Mouse (Mus musculus) MEL (cell line): ENCODE data around the gene Synpo2. TPM values are rescaled to one million over a fixed set of nuclear protein-coding genes. Genes with fewer than 3 reads are reported as not detected.

Experiments
- DNase-seq: peaks from one replicate; pipeline ENCODE4 v3.0.0; 2011; ENCODE audit warnings: low read depth, low spot score
- H3K27ac ChIP-seq: 2 replicates; pipeline ENCODE4 v1.5.1; 2012; ENCODE audit warnings: low read depth, mild to moderate bottlenecking, control low read depth, low read length, moderate library complexity; ENCODE audit not compliant: control insufficient read depth
- H3K27me3 ChIP-seq, 2 experiments: fragments of 150-350 bp in 1 of 2; sonication (generic) in 1 of 2; 2 replicates each; pipeline ENCODE4 v1.6.1; 2012; ENCODE audit warnings: low read length in 2 of 2, mild to moderate bottlenecking in 2 of 2, improper control_type of control experiment in 1 of 2, moderate library complexity in 1 of 2; ENCODE audit not compliant: insufficient read depth in 2 of 2, control insufficient read depth in 1 of 2
- H3K36me3 ChIP-seq, 2 experiments: 2 replicates each; pipeline ENCODE4 v1.6.1; 2012 to 2014; ENCODE audit warnings: low read length in 2 of 2, improper control_type of control experiment in 1 of 2, inconsistent platforms in 1 of 2, mild to moderate bottlenecking in 1 of 2; ENCODE audit not compliant: insufficient read depth in 2 of 2, control insufficient read depth in 1 of 2
- H3K4me1 ChIP-seq, 2 experiments: fragments of 150-350 bp in 1 of 2; sonication (generic) in 1 of 2; 2 replicates each; pipeline ENCODE4 v1.6.1; 2012; ENCODE audit warnings: low read length in 2 of 2, improper control_type of control experiment in 1 of 2, mild to moderate bottlenecking in 1 of 2; ENCODE audit not compliant: insufficient read depth in 2 of 2, control insufficient read depth in 1 of 2
- H3K4me3 ChIP-seq, 2 experiments: fragments of 150-350 bp in 1 of 2; sonication (generic) in 1 of 2; 2 replicates each; pipeline ENCODE4 v1.5.1; 2012; ENCODE audit warnings: low read depth in 2 of 2, low read length in 2 of 2, mild to moderate bottlenecking in 2 of 2, moderate library complexity in 2 of 2, control low read depth in 1 of 2, improper control_type of control experiment in 1 of 2; ENCODE audit not compliant: control insufficient read depth in 1 of 2, insufficient read depth in 1 of 2
- H3K79me2 ChIP-seq: 2 replicates; pipeline ENCODE4 v1.6.1; 2012; ENCODE audit warnings: mild to moderate bottlenecking, low read length, moderate library complexity; ENCODE audit not compliant: control insufficient read depth, poor library complexity, insufficient read depth
- H3K9ac ChIP-seq: 2 replicates; pipeline ENCODE4 v1.6.1; 2012; ENCODE audit warnings: low read depth, mild to moderate bottlenecking, control low read depth, low read length, moderate library complexity; ENCODE audit not compliant: control insufficient read depth, poor library complexity, severe bottlenecking
- H3K9me3 ChIP-seq: fragments of 150-350 bp; sonication (generic); replicated peaks from 2 replicates; pipeline ENCODE4 v1.6.1; 2012; ENCODE audit warnings: mild to moderate bottlenecking, low read length, improper control_type of control experiment, moderate library complexity; ENCODE audit not compliant: insufficient read depth
- BHLHE40 ChIP-seq: IDR thresholded peaks from 2 replicates; pipeline ENCODE4 v1.6.1; 2012; ENCODE audit warnings: low read depth, mild to moderate bottlenecking, inconsistent platforms, low read length, improper control_type of control experiment, borderline replicate concordance
- CHD1 ChIP-seq: IDR thresholded peaks from 2 replicates; pipeline ENCODE4 v1.6.1; 2012; ENCODE audit warnings: low read depth, mild to moderate bottlenecking, inconsistent platforms, low read length, improper control_type of control experiment
- E2F4 ChIP-seq: IDR thresholded peaks from 2 replicates; pipeline ENCODE4 v1.6.1; 2011; ENCODE audit warnings: low read depth, low read length, improper control_type of control experiment, borderline replicate concordance
- ELF1 ChIP-seq: IDR thresholded peaks from 2 replicates; pipeline ENCODE4 v1.6.1; 2014; ENCODE audit warnings: low read depth, mild to moderate bottlenecking, inconsistent platforms, low read length, improper control_type of control experiment, moderate library complexity
- ETS1 ChIP-seq: IDR thresholded peaks from 2 replicates; pipeline ENCODE4 v1.6.1; 2012; ENCODE audit warnings: low read depth, mild to moderate bottlenecking, inconsistent platforms, low read length, improper control_type of control experiment, moderate library complexity
- GABPA ChIP-seq: IDR thresholded peaks from 2 replicates; pipeline ENCODE4 v1.6.1; 2012; ENCODE audit warnings: low read depth, mild to moderate bottlenecking, inconsistent platforms, low read length, improper control_type of control experiment, moderate library complexity
- HCFC1 ChIP-seq: IDR thresholded peaks from 2 replicates; pipeline ENCODE4 v1.6.1; 2012; ENCODE audit warnings: low read depth, mild to moderate bottlenecking, inconsistent platforms, low read length, improper control_type of control experiment, moderate library complexity
- JUND ChIP-seq: IDR thresholded peaks from 2 replicates; pipeline ENCODE4 v1.6.1; 2011; ENCODE audit warnings: low read depth, mild to moderate bottlenecking, improper control_type of control experiment, low read length
- KAT2A ChIP-seq: conservative IDR thresholded peaks from 2 replicates; pipeline ENCODE4 v1.6.1; 2012; ENCODE audit warnings: low read depth, low read length, improper control_type of control experiment, inconsistent platforms
- MAFK ChIP-seq: IDR thresholded peaks from 2 replicates; pipeline ENCODE4 v1.6.1; 2011; ENCODE audit warnings: low read depth, mild to moderate bottlenecking, low read length, improper control_type of control experiment, borderline replicate concordance
- MAX ChIP-seq: IDR thresholded peaks from 2 replicates; pipeline ENCODE4 v1.6.1; 2011; ENCODE audit warnings: low read length, improper control_type of control experiment
- MEF2A ChIP-seq: IDR thresholded peaks from 2 replicates; pipeline ENCODE4 v1.6.1; 2014; ENCODE audit warnings: low read depth, mild to moderate bottlenecking, inconsistent platforms, low read length, improper control_type of control experiment; ENCODE audit not compliant: poor library complexity, insufficient replicate concordance, severe bottlenecking; ENCODE audit errors: extremely low read depth
- MXI1 ChIP-seq: IDR thresholded peaks from 2 replicates; pipeline ENCODE4 v1.6.1; 2011; ENCODE audit warnings: mild to moderate bottlenecking, low read depth, low read length, improper control_type of control experiment
- MYC ChIP-seq: IDR thresholded peaks from 2 replicates; pipeline ENCODE4 v1.6.1; 2011; ENCODE audit warnings: low read depth, mild to moderate bottlenecking, low read length, improper control_type of control experiment, moderate library complexity
- NELFE ChIP-seq: IDR thresholded peaks from 2 replicates; pipeline ENCODE4 v1.6.1; 2011; ENCODE audit warnings: low read depth, low read length, improper control_type of control experiment
- NRF1 ChIP-seq: IDR thresholded peaks from 2 replicates; pipeline ENCODE4 v1.6.1; 2014; ENCODE audit warnings: low read depth, mild to moderate bottlenecking, inconsistent platforms, low read length, improper control_type of control experiment, moderate library complexity; ENCODE audit not compliant: poor library complexity, insufficient read depth, severe bottlenecking
- POLR2A ChIP-seq, 2 experiments: IDR thresholded peaks; 2 replicates each; pipeline ENCODE4 v1.6.1; 2011 to 2012; ENCODE audit warnings: low read length in 2 of 2, mild to moderate bottlenecking in 2 of 2, control low read depth in 1 of 2, improper control_type of control experiment in 1 of 2, low read depth in 1 of 2, moderate library complexity in 1 of 2; ENCODE audit not compliant: control insufficient read depth in 1 of 2, insufficient read depth in 1 of 2, poor library complexity in 1 of 2
- POLR2AphosphoS2 ChIP-seq: IDR thresholded peaks from 2 replicates; pipeline ENCODE4 v1.6.1; 2011; ENCODE audit warnings: low read length, improper control_type of control experiment
- POLR2AphosphoS5 ChIP-seq: IDR thresholded peaks from 2 replicates; pipeline ENCODE4 v1.6.1; 2012; ENCODE audit warnings: low read depth, borderline replicate concordance, mild to moderate bottlenecking, inconsistent platforms, low read length, moderate library complexity, mixed read lengths
- TAL1 ChIP-seq: IDR thresholded peaks from 2 replicates; pipeline ENCODE4 v1.6.1; 2012; ENCODE audit warnings: mild to moderate bottlenecking, inconsistent platforms, low read length, moderate library complexity, mixed read lengths
- TBP ChIP-seq: IDR thresholded peaks from 2 replicates; pipeline ENCODE4 v1.8.0; 2011; ENCODE audit warnings: low read depth, low read length, improper control_type of control experiment
- TCF12 ChIP-seq: IDR thresholded peaks from 2 replicates; pipeline ENCODE4 v1.6.1; 2014; ENCODE audit warnings: low read depth, mild to moderate bottlenecking, inconsistent platforms, low read length, improper control_type of control experiment, moderate library complexity
- USF1 ChIP-seq: IDR thresholded peaks from 2 replicates; pipeline ENCODE4 v1.6.1; 2014; ENCODE audit warnings: low read depth, mild to moderate bottlenecking, inconsistent platforms, low read length, improper control_type of control experiment, moderate library complexity
- USF2 ChIP-seq, 2 experiments: IDR thresholded peaks; 2 replicates each; pipeline ENCODE4 v1.6.1; 2011 to 2012; ENCODE audit warnings: improper control_type of control experiment in 2 of 2, low read length in 2 of 2, borderline replicate concordance in 1 of 2, inconsistent platforms in 1 of 2, low read depth in 1 of 2, mild to moderate bottlenecking in 1 of 2; ENCODE audit not compliant: insufficient read depth in 1 of 2
- ZC3H11A ChIP-seq: IDR thresholded peaks from 2 replicates; pipeline ENCODE4 v1.6.1; 2012; ENCODE audit warnings: low read depth, mild to moderate bottlenecking, inconsistent platforms, low read length, improper control_type of control experiment
- ZKSCAN1 ChIP-seq: IDR thresholded peaks from 2 replicates; pipeline ENCODE4 v1.6.1; 2012; ENCODE audit warnings: low read depth, mild to moderate bottlenecking, inconsistent platforms, low read length, improper control_type of control experiment, moderate library complexity
- ZMIZ1 ChIP-seq: IDR thresholded peaks from 2 replicates; pipeline ENCODE4 v1.6.1; 2012; ENCODE audit warnings: low read depth, mild to moderate bottlenecking, inconsistent platforms, low read length, improper control_type of control experiment, moderate library complexity
- polyA plus RNA-seq, 2 experiments: library from polyadenylated mRNA; stranded (reverse) in 1 of 2; unstranded in 1 of 2; fragments of >175 nt in 1 of 2; fragments of >200 nt in 1 of 2; gene quantifications; 2 replicates each; pipeline versions ENCODE4 v1.2.1 to v1.2.4; 2012; ENCODE audit warnings: low replicate concordance in 2 of 2, low read depth in 1 of 2; ENCODE audit not compliant: insufficient read length in 2 of 2, insufficient read depth in 1 of 2, missing spikeins in 1 of 2
- total RNA-seq: library from RNA; depleted of rRNA; stranded (reverse); fragments of 300-350 nt; gene quantifications from 2 replicates; pipeline ENCODE4 v1.2.3, GENCODE M21; 2012

Gene Synpo2
- total and polyA plus RNA-seq, 3 experiments, result 0.04 TPM; not detected in 2

DNA sequence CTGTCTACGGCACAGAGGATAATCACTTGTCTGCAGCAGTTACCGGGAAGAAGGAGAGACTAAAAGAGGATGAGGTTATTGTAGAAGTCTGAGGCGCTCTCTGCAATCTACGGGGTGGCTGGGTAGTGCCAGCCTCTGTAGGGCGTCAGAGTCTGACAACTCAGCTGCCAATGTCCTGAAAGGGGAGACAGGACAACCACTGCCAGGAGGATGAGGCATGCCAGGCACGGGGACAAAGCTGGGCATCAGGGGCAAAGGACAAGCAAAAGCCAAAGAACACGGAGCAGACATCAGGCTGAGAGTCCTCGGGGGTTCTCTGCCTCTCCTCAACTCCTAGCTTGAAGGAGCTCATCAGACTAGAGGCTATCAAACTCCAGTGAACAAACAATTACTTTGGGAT lies 82.6 kb downstream of the Synpo2 start:
- Histone ChIP-seq H3K27me3 (peaks cover 0 to 5% of the 10 kb centered on the region in 2 experiments), H3K36me3 (no peaks in the 10 kb centered on the region), H3K4me3 (no peak overlapping the region), H3K79me2 (no peaks in the 10 kb centered on the region), H3K9me3 (no peaks in the 10 kb centered on the region), H3K9ac (no peak overlapping the region), H3K27ac (no peak overlapping the region), H3K4me1 (no peaks in the 10 kb centered on the region)
- TF ChIP-seq ZKSCAN1 (no peak), USF2 (IDR thresholded peaks at IDR 0.05; ENCODE audit: borderline replicate concordance in 1 of 2, insufficient read depth in 1 of 2, low read depth in 1 of 2, low read length in 2 of 2) (no peak), MEF2A (no peak), ZC3H11A (no peak), MAX (no peak), BHLHE40 (no peak), POLR2AphosphoS2 (no peak), NELFE (no peak), MXI1 (no peak), GABPA (no peak), TBP (no peak), USF1 (no peak), KAT2A (no peak), E2F4 (no peak), CHD1 (no peak), JUND (no peak), NRF1 (no peak)
- no peak for DNase-seq

- DNase-seq, result no peak
- H3K4me3 ChIP-seq, result no peak overlapping the region
- no peaks in the 10 kb centered on the region for H3K79me2 ChIP-seq
- no peaks in the 10 kb centered on the region for H3K36me3 ChIP-seq
- TF ChIP-seq HCFC1, result no peak
- TF ChIP-seq ETS1, result no peak
- no peak for TF ChIP-seq MYC
- no peak for TF ChIP-seq TAL1
- TF ChIP-seq ELF1, result no peak
- TF ChIP-seq MAX, result no peak
- no peak for TF ChIP-seq TBP
- no peak for TF ChIP-seq ZKSCAN1
- no peak for TF ChIP-seq USF2 (IDR thresholded peaks at IDR 0.05; ENCODE audit: borderline replicate concordance in 1 of 2, insufficient read depth in 1 of 2, low read depth in 1 of 2, low read length in 2 of 2)
- no peak for TF ChIP-seq KAT2A
- no peak for TF ChIP-seq GABPA
- TF ChIP-seq MAFK, result no peak
- TF ChIP-seq POLR2AphosphoS5, result no peak
- TF ChIP-seq ZC3H11A, result no peak
- no peak for TF ChIP-seq ZMIZ1
- no peak for TF ChIP-seq TCF12
- no peak for TF ChIP-seq POLR2A (IDR thresholded peaks at IDR 0.05; ENCODE audit: control insufficient read depth in 1 of 2, insufficient read depth in 1 of 2, low read depth in 1 of 2, low read length in 2 of 2, poor library complexity in 1 of 2)
- TF ChIP-seq E2F4, result no peak
- no peak for TF ChIP-seq NRF1
- no peaks in the 10 kb centered on the region for H3K4me1 ChIP-seq
- no peak overlapping the region for H3K27ac ChIP-seq
- no peak overlapping the region for H3K9ac ChIP-seq
- H3K9me3 ChIP-seq, result no peaks in the 10 kb centered on the region
- peaks cover 0 to 5% of the 10 kb centered on the region in 2 experiments for H3K27me3 ChIP-seq
These were observed 83.0 kb downstream of the Synpo2 start for GRCm38 (mm10) chr3:123152911-123153310.
